Mouse (Mus musculus) embryonic facial prominence, embryonic 12.5 days (tissue): ENCODE results near the gene Hax1. TPM values are rescaled to one million over a fixed set of nuclear protein-coding genes. Genes with fewer than 3 reads are reported as not detected.

Experiments
- ATAC-seq: fragments of 200-750 bp; cut with Nextera tagmentation; 2 replicates; pipeline ENCODE4 v1.8.0; 2017; ENCODE audit not compliant: insufficient number of reproducible peaks, insufficient read depth, low FRiP score, low TSS enrichment
- H3K27ac ChIP-seq: fragments of 300-500 bp; sonication (generic); 2 replicates; pipeline ENCODE4 v1.5.1; 2016; ENCODE audit warnings: mild to moderate bottlenecking
- H3K27me3 ChIP-seq: fragments of 300-500 bp; sonication (generic); 2 replicates; pipeline ENCODE4 v1.6.1; 2016; ENCODE audit warnings: mild to moderate bottlenecking, moderate library complexity
- H3K36me3 ChIP-seq: fragments of 300-500 bp; sonication (generic); 2 replicates; pipeline ENCODE4 v1.6.1; 2016; ENCODE audit warnings: mild to moderate bottlenecking
- H3K4me1 ChIP-seq: fragments of 300-500 bp; sonication (generic); 2 replicates; pipeline ENCODE4 v1.6.1; 2016
- H3K4me2 ChIP-seq: fragments of 300-500 bp; sonication (generic); replicated peaks from 2 replicates; pipeline ENCODE4 v1.6.1; 2016; ENCODE audit warnings: mild to moderate bottlenecking, moderate library complexity
- H3K4me3 ChIP-seq: fragments of 300-500 bp; sonication (generic); 2 replicates; pipeline ENCODE4 v1.5.1; 2016; ENCODE audit warnings: mild to moderate bottlenecking
- H3K9ac ChIP-seq: fragments of 300-500 bp; sonication (generic); 2 replicates; pipeline ENCODE4 v1.6.1; 2016; ENCODE audit warnings: mild to moderate bottlenecking, moderate library complexity
- H3K9me3 ChIP-seq: fragments of 300-500 bp; sonication (generic); 2 replicates; pipeline ENCODE4 v1.6.1; 2016; ENCODE audit warnings: mild to moderate bottlenecking, moderate library complexity
- WGBS: fragments of 180-500 bp; shearing (Covaris S2); methylation state at CpG from one replicate; pipeline ENCODE4 v1.1.7; 2016; 5-methylcytosine and 5-hydroxymethylcytosine counted together
- polyA plus RNA-seq: library from polyadenylated mRNA; unstranded; fragments of >200 nt; fragmentation: Nextera tagmentation; extraction: Ambion mirVana; gene quantifications from 2 replicates; pipeline ENCODE4 v1.2.1, GENCODE M21; 2016

The Hax1 gene
- polyA plus RNA-seq = 172 and 173 TPM in 2 replicates

- ATAC-seq = peak; percentile 77
- H3K4me1 ChIP-seq = peaks cover 16% of the 10 kb centered on the region
- H3K36me3 ChIP-seq = peaks cover 47% of the 10 kb centered on the region
- H3K9ac ChIP-seq = peak within 1 kb of the TSS; percentile 85
- peak within 1 kb of the TSS; percentile 98 for H3K27ac ChIP-seq
- no peaks in the 10 kb centered on the region for H3K27me3 ChIP-seq
- no peaks in the 10 kb centered on the region for H3K9me3 ChIP-seq
- WGBS = under 1% methylated on average over 26 of the region's 26 CpGs
- H3K4me2 ChIP-seq = peak within 1 kb of the TSS; percentile 78
- H3K4me3 ChIP-seq = peak within 1 kb of the TSS; percentile 84
Observed at GRCm38 (mm10) chr3:89998612-89999054, at the start of gene Hax1. Hax1 (minus strand) TSS chr3:89998780.

DNA sequence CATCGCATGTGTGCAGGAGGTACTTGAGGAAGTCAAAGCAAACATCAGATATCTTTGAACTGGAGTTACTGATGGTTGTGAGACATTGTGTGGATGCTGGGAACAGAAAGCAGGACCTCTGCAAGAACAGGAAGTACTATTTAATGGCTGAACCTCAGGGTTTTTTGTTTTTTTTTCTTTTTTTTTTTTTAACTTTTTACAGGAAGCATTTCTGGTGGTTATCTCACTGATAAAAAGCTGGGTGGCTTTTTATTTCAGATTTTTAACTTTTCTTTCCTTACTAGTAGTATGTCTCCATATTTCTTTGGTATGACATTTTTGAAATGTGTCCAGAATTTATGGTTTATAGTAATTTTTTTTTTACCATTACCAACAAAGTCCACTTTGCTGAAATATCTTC lies 37.7 kb upstream of the Hax1 start:
- H3K9ac ChIP-seq = no peak overlapping the region
- H3K4me1 ChIP-seq = no peaks in the 10 kb centered on the region
- H3K4me2 ChIP-seq = no peak overlapping the region
- no peak for ATAC-seq
- 100% methylated on average over 1 of the region's 1 CpGs for WGBS
- no peaks in the 10 kb centered on the region for H3K27me3 ChIP-seq
- no peaks in the 10 kb centered on the region for H3K9me3 ChIP-seq
- H3K36me3 ChIP-seq = peaks cover 64% of the 10 kb centered on the region
- H3K4me3 ChIP-seq = no peak overlapping the region
- no peak overlapping the region for H3K27ac ChIP-seq

- Histone ChIP-seq H3K9ac (no peak overlapping the region), H3K9me3 (no peaks in the 10 kb centered on the region), H3K36me3 (peaks cover 69% of the 10 kb centered on the region), H3K27ac (no peak overlapping the region), H3K27me3 (no peaks in the 10 kb centered on the region), H3K4me1 (no peaks in the 10 kb centered on the region), H3K4me2 (no peak overlapping the region), H3K4me3 (no peak overlapping the region)
- WGBS = 87% methylated on average over 2 of the region's 2 CpGs
- no peak for ATAC-seq
Observed at GRCm38 (mm10) chr3:90034653-90035052, 36.1 kb upstream of the Hax1 start.

DNA sequence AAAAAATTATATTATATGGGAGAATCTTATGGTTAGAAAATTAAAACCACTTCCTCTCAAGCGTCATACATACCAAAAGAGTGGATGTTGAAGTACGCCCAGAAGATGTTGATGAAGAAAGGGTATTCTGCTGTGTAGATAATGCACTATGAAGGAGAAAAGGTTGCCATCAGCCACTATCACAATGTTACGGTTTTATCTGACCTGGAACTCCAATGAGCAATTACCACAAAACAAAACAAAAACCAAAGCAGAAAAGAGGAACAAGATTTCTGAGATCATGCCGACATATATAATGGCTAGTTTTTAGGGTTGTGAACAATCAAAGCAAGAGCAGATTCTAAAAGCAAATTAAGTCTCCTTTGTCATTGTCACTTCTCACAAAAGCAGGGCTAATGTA lies 18.0 kb upstream of the Hax1 start:
- WGBS = 92% methylated on average over 4 of the region's 4 CpGs
- peaks cover 93% of the 10 kb centered on the region for H3K36me3 ChIP-seq

GRCm38 (mm10) chr3:90010291-90010690 lies 11.7 kb upstream of the Hax1 start:
- Histone ChIP-seq H3K4me2 (no peak overlapping the region), H3K27ac (no peak overlapping the region), H3K9ac (no peak overlapping the region), H3K9me3 (no peaks in the 10 kb centered on the region), H3K27me3 (no peaks in the 10 kb centered on the region), H3K4me1 (no peaks in the 10 kb centered on the region), H3K36me3 (peaks cover 88% of the 10 kb centered on the region), H3K4me3 (no peak overlapping the region)
- ATAC-seq = no peak
- 82% methylated on average over 2 of the region's 2 CpGs for WGBS

More for the DNA sequence above, 18.0 kb upstream of the Hax1 start:
- Histone ChIP-seq H3K9me3 (no peaks in the 10 kb centered on the region), H3K4me3 (no peak overlapping the region), H3K27ac (no peak overlapping the region), H3K4me1 (no peaks in the 10 kb centered on the region), H3K27me3 (no peaks in the 10 kb centered on the region), H3K4me2 (no peak overlapping the region), H3K9ac (no peak overlapping the region)
- no peak for ATAC-seq

DNA sequence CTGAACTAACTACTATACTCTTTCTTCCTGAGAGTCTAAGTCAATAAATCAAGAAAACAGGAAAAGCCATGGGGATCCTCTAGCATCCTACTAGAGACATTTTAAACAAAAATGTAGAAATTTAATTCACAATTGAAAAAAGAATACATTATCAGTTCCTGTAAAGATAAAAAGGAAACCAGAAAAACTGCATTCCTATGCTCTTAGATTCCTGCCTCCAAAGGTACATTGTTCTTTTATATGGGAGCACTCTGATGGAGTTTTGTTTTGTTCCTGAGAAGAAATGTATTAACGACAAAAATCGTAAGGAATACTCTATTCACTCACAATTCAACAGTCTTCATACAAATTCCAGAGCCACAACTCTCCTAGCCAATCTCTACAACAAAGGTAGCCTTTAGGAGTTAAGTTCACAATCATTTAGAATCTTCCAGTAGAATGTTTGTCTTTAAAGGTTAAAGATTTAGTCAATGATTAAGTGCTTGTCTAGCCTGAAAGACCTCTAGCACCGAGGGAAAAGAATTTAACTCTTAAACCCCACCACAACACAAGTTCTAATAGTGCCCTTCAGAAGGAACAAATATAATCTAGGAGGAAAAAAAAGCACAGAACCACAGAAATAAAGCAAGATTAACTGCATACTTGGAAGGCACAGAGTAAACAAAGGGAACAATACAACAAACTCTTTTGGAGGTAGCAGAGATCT lies 5.7 kb upstream of the Hax1 start:
- H3K4me1 ChIP-seq = peaks cover 7% of the 10 kb centered on the region
- no peak overlapping the region for H3K27ac ChIP-seq
- H3K9ac ChIP-seq = no peak overlapping the region
- H3K36me3 ChIP-seq = peaks cover 68% of the 10 kb centered on the region
- no peak overlapping the region for H3K4me2 ChIP-seq
- no peak for ATAC-seq
- H3K4me3 ChIP-seq = no peak overlapping the region
- no peaks in the 10 kb centered on the region for H3K9me3 ChIP-seq
- H3K27me3 ChIP-seq = no peaks in the 10 kb centered on the region
- 83% methylated on average over 3 of the region's 3 CpGs for WGBS

- H3K36me3 ChIP-seq = peaks cover 45% of the 10 kb centered on the region
- ATAC-seq = no peak
- peaks cover 16% of the 10 kb centered on the region for H3K4me1 ChIP-seq
- peak overlapping the region; percentile 98 for H3K27ac ChIP-seq
- H3K27me3 ChIP-seq = no peaks in the 10 kb centered on the region
- no peaks in the 10 kb centered on the region for H3K9me3 ChIP-seq
- H3K9ac ChIP-seq = 0 out of 2 replicates have a peak overlapping the region, but pooled peaks have one; percentile 85
- H3K4me2 ChIP-seq = peak overlapping the region; percentile 78
- 87% methylated on average over 4 of the region's 4 CpGs for WGBS
- no peak overlapping the region for H3K4me3 ChIP-seq
Observed at GRCm38 (mm10) chr3:89999830-90000229, 1.2 kb upstream of the Hax1 start.

DNA sequence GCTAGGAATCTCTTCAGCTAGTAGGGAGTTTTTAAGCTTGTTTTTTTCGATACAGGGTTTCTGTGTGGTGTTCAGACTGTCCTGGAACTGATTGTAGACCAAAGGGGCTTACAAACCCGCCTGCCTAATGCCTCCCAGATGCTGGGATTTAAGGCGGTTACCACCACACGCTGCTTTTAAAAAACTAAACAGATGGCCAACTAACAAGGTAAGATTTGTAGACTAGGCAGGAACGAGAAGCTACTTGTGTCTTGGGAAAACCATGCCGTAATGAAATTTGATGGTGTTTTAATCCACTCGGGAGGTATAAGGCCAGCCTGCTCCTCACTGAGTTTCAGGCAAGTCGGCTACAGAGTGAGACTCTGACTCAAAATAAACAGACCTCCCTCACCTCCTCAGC lies 510 bp upstream of the Hax1 start:
- H3K9me3 ChIP-seq = no peaks in the 10 kb centered on the region
- H3K27me3 ChIP-seq = no peaks in the 10 kb centered on the region
- peak overlapping the region; percentile 85 for H3K9ac ChIP-seq
- peaks cover 16% of the 10 kb centered on the region for H3K4me1 ChIP-seq
- peak; percentile 77 for ATAC-seq
- peak overlapping the region; percentile 84 for H3K4me3 ChIP-seq
- peaks cover 44% of the 10 kb centered on the region for H3K36me3 ChIP-seq
- WGBS = 7% methylated on average over 8 of the region's 8 CpGs
- peak overlapping the region; percentile 78 for H3K4me2 ChIP-seq
- H3K27ac ChIP-seq = peak overlapping the region; percentile 98

GRCm38 (mm10) chr3:89997791-89998495 lies 637 bp downstream of the Hax1 start:
- Histone ChIP-seq H3K36me3 (peaks cover 43% of the 10 kb centered on the region), H3K4me2 (peak overlapping the region; percentile 78), H3K9ac (peak overlapping the region; percentile 85), H3K9me3 (no peaks in the 10 kb centered on the region), H3K27ac (peak overlapping the region; percentile 98), H3K27me3 (no peaks in the 10 kb centered on the region), H3K4me1 (peaks cover 16% of the 10 kb centered on the region), H3K4me3 (peak overlapping the region; percentile 84)
- 3% methylated on average over 23 of the region's 23 CpGs for WGBS
- ATAC-seq = no peak

GRCm38 (mm10) chr3:89994807-89995515 lies 3.6 kb downstream of the Hax1 start:
- WGBS = 93% methylated on average over 5 of the region's 5 CpGs
- no peaks in the 10 kb centered on the region for H3K9me3 ChIP-seq
- no peak overlapping the region for H3K9ac ChIP-seq
- no peak for ATAC-seq
- peaks cover 20% of the 10 kb centered on the region for H3K36me3 ChIP-seq
- no peak overlapping the region for H3K4me2 ChIP-seq
- H3K27me3 ChIP-seq = no peaks in the 10 kb centered on the region
- no peak overlapping the region for H3K27ac ChIP-seq
- no peak overlapping the region for H3K4me3 ChIP-seq
- peaks cover 16% of the 10 kb centered on the region for H3K4me1 ChIP-seq

DNA sequence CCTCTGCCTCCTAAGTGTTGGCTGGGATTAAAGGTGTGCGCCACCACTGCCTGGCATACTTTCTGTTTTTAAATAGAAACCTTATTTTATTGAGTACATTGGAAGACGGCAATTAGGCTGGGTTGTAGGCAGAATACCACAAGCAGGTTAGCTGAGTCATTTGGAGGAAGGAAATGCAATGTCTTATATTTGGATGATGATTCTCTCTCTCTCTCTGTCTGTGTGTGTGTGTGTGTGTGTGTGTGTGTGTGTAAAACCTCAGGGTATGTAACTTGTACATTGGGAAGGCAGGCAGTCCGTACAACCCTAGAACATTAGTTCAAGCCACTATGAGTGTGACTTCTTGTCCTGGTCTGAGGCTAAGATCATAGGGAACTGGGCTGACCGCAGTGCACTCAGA lies 10.8 kb downstream of the Hax1 start:
- Histone ChIP-seq H3K36me3 (no peaks in the 10 kb centered on the region), H3K4me1 (no peaks in the 10 kb centered on the region), H3K9ac (no peak overlapping the region), H3K4me3 (no peak overlapping the region), H3K9me3 (no peaks in the 10 kb centered on the region), H3K4me2 (no peak overlapping the region), H3K27me3 (no peaks in the 10 kb centered on the region), H3K27ac (no peak overlapping the region)
- 91% methylated on average over 4 of the region's 4 CpGs for WGBS
- no peak for ATAC-seq
